Mouse (Mus musculus): ENCODE data around the gene Batf. TPM values are rescaled to one million over a fixed set of nuclear protein-coding genes. Genes with fewer than 3 reads are reported as not detected.

The Batf gene
- total RNA-seq, 2 experiments from 2014 or later: 0.93 to 1.1 TPM

DNA sequence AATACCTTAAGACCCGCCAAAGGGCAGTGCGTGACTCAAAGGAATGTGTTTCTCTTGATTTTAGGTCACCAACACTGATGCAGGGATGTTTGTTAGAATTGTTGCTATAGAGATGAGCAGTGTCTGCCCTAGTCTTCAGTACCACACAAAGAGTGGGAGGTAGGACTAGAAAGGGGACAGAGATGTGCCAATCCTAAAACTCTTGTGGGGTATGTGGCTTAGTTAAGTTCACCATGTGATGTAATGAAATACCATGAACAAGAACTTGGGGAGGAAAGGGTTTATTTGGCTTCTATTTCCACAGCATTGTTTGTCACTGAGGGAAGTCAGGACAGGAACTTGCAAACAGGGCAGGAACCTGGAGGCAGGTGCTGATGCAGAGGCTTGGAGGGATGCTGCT, 26.1 kb downstream of the Batf start:
- no peak for DNase-seq
- intact Hi-C loops (cut with DNase I): no loop called here

DNA sequence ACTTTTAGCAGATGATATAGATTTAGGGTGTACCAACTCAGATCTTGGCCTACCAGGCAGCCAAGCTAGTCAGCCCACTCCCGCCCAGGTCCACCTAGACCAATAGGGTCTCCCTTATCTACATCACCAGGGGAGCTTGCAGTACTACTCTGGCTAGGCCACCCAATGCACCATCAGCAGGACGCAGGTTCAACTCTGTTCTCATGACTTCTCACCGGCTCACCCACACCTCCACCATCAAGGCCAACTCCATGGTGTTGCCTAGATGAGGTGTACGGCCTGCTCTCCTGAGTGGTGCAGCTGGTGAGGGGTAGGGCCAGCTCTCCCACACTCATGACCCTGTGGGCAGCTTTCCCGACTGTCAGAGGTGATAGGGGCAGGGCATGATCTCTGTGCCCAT, 27.7 kb downstream of the Batf start:
- intact Hi-C loops (cut with DNase I): no loop called here

DNA sequence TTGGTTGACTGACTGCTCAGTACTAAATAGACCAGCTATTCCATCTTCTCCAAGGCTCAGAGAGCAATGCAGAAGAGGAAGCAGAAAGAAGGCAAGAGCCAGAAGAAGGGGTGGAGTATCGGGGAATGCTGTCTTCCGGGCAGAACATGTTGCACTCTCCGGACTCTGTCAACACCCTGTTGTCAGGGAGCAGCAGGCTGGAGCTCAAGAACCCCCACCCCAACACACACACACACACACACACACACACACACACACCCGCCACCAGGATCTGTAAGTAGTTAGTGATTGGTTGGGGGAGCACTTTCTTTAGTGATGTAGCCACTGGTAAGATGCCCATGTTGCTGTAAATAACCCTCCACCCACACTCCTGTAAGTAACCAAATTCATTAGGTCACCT, 38.8 kb downstream of the Batf start:
- intact Hi-C loops (cut with DNase I): loop anchor here (5.0 kb wide), 3 partner anchors 38 to 388 kb away; partner anchors contain the start of genes Batf and Nek9
- no peak for DNase-seq

More for the DNA sequence above, 27.7 kb downstream of the Batf start:
- DNase-seq: no peak

DNA sequence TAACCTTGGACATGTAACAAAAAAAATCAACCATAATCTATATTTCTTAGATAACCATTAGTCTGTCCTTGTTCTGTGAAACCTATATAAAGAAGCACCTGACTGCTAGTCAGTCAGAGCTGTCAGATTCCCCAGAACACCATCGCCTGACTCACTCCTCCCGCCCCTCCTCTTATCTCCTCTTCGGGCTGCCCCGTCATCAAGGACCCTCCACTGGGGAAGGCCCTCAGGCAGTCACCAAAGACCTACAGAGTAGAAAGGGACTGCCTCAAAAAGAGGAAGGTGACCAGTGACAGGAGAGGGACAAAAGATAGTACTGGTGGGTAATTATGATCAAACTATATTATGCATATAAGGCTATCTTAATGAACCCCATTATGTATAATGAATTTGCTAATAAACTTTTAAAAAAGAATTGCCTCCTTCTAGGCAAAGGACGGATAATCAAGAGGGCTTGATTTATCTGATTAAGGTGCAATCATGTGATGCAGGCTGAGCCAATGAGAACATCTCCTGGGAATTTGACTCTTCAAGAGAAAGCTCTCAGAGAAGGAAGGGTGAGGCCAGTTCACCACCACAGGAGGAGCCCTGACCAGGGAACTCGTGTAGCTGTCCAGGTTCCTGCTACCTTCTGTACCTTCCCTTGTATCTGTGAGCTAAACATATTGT, 40.4 kb downstream of the Batf start:
- no peak for DNase-seq
- intact Hi-C loops (cut with DNase I): loop anchor here (5.0 kb wide), 3 partner anchors 40 to 390 kb away; partner anchors contain the start of genes Batf and Nek9

DNA sequence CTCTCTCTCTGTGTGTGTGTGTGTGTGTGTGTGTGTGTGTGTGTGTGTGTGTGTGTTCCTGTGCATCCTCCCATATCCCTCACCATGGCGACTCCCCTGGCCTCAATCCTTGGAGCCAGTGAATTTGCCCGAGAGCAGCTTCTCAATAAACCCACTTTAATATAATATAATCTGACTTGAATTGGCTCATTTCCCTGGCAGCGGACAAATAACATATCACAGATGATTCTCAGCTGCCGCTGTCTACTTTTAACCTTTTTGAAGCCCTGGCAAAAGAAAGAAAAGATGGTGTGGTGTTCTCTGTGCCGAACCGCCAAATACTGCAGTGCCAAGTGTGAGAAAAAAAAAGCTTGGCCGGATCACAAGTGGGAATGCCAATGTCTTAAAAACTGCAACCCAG, 41.7 kb downstream of the Batf start:
- peak in 1 of 2 experiments; percentile 21 for DNase-seq
- intact Hi-C loops (cut with DNase I): loop anchor here (5.0 kb wide), 3 partner anchors 41 to 391 kb away; partner anchors contain the start of genes Batf and Nek9

DNA sequence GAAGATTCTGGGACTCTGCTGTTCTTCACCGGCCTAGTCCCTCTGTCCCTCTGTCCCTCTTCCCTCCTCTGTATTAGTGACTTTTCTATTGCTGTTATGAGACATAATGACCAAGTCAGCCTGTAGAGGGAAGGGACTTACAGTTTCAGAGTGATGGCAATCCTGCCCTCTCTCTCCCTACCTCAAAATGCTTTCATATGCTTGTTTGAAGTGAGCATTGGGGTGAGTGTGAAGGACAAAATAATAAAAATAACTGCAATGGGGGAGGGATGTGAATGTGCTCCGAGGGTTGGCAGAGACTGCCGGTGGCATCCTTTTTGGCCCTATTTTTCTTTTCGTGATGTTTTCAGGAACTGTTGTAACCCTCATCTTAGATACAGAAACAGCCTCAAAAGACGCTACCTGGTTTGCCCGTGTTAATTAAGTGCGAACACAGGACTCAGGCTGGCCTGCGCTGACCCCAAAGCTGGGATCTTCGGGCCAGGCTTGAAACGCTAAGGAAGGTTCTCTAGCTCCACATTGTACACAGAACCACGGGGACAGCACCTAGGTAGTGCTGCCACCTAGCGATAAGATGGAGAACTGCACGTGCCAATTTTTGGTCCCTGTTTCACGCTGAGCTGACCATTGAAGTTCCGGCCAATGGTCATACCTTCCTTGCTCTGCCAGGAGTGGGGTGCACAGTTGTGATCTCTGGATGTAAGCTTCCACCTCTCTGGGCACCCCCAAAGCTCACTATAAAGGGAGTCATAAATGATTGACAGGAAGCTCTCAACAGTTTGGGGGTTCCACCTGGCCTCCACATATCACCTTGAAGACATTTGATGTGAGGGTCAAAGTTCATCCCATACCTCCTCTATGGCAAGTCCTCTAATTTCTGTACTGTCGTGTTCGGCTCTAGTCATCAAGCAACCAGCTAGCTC, 42.8 kb downstream of the Batf start:
- intact Hi-C loops (cut with DNase I): loop anchor here (5.0 kb wide), 3 partner anchors 42 to 392 kb away; partner anchors contain the start of genes Batf and Nek9
- peak; percentile 70 to 78 for DNase-seq

DNA sequence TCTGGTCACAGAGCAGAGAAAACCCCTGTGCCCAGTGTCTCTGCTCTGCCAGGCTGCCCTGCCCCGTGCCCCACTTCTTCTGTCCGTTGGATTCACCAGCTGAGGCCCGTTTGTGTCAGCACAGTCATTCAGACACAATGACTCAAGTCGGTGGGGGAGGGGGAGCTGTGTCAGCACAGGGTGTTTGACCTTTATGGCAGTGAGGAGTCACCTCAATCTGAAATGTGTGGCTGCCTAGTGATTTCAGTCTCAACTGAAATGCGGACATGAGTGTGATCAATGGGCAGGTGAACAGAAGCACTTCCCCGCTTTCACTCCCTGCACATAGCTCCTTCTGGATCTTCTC, 43.4 kb downstream of the Batf start:
- intact Hi-C loops (cut with DNase I): loop anchor here (5.0 kb wide), 3 partner anchors 43 to 393 kb away; partner anchors contain the start of genes Batf and Nek9
- no peak for DNase-seq

DNA sequence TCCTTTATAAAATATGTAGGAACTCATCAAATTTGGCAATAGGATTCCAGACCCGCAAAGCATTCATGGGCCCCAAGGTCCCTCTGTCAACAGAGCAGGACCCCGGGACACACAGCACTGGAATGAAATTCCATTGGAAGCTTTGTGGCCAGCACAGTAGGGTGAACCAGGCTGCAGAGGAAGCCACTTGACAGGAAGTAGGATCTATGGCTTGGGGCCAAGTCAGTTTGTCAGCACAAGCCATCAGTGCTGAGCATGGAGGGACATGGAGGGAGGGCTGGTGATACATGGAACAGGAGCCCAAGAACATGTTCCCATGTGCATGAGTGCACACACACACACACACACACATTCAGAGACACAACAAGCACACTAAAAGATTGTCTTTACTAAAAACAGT, 49.7 kb downstream of the Batf start:
- intact Hi-C loops (cut with DNase I): no loop called here
- peak; percentile 35 to 45 for DNase-seq

DNA sequence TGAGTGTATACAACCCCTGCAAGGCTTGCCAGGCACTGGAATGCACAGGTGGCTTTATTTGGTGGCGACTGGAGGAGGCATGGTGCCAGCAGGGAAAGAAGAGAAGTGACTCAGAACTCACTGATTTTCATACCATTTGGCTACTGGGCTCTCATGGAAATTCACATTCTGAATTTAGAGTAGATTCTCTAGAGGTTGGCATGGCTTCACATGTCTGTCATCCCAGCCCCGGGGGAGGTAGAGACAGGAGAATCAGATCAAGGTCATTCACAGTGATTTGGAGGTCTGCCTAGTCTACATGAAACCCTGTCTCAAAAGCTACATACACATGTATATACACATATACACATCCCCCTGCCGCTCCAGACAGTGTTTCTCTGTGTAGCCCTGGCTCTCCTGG, 50.5 kb downstream of the Batf start:
- no peak for DNase-seq
- intact Hi-C loops (cut with DNase I): no loop called here

DNA sequence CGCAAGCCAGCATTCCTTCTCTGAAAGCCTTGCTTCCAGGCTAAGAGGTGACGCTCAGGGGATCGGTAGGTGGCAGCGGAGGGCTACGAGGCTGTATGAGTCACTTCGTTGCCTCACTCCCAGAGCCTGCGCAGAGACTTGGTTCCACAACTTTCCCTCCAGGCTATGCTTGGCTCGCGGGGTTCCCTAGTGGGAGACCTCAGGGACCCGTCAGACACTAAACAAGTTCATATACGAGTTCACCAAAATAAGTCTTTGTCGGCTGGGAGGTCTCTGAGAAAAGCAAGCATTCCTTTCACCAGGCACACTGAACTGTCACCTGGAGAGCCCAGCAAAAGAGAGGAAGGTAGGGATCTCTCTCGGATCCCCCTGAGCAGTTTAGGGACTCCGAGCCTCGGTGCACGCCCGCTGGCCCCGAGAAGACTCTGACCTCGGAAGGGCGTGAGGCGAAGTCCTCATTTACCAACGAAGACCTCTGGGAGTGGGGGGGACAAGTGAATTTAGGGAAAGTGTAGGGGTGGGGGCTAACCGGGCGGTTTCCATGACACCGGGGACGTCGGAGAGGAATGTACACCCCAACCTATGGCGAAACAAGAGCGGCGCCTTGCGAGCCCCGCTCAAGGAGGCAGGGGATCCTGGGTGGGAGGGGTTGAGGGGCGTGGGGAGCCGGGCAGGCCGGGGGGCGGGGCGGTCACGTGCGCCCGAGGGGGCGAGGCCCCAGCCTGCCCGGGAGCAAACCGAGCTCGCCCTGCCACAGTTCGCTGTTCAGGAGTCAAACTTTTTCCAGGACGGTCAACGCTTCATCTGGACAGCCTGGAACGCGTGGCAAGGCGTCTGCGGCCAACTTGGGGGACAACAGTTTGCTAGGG, 59.6 kb downstream of the Batf start, which contains the start of gene Flvcr2:
Gene Flvcr2, plus strand, starts transcription at position 713 of the 869 bp plus-strand sequence.
- peak; percentile 89 for DNase-seq
- intact Hi-C loops (cut with DNase I): loop anchor here (1.0 to 2.0 kb wide), 2 partner anchors 72 to 333 kb away; partner anchors contain the start of gene Tgfb3

DNA sequence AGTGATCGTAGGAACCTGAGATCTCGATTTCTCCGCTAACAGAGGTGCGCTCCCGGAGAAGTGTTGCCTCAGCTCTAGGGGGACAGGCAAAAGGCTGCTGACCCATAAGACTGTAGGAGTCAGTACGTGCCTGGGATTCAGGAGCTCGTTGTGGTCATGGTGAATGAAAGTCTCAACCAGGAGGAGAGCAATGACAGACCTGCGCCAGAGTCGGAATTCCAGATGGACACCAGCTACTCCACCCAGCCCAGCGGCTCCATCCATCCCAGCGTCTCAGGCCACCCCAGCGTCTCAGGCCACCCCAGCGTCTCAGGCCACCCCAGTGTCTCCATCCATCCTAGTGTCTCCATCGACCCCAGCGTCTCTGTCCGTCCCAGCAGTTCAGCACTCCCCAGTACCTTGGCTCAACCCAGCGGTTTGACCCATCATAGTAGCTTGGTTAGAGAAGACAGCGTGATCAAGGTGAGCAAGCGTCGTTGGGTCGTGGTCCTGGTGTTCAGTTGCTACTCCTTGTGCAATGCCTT, 60.3 kb downstream of the Batf start:
- intact Hi-C loops (cut with DNase I): loop anchor here (2.0 kb wide), 1 partner anchor 332 kb away; the partner anchor contains the start of gene Tgfb3
- DNase-seq: no peak

DNA sequence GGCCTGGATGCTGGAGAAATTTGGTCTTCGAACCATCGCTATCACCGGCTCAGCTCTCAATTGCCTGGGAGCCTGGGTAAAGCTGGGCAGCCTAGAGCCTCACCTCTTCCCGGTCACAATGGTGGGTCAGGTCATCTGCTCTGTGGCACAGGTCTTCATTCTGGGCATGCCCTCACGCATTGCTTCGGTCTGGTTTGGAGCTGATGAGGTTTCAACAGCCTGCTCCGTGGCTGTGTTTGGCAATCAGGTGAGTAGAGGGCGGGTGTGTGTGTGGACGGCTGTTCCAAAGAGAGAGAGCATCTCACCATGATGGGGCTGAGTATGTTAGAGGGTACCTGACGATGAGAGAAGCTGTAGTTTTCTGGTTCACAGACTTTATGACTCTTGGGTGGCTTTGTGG, 60.9 kb downstream of the Batf start:
- DNase-seq: no peak
- intact Hi-C loops (cut with DNase I): loop anchor here (2.0 kb wide), 1 partner anchor 331 kb away; the partner anchor contains the start of gene Tgfb3

DNA sequence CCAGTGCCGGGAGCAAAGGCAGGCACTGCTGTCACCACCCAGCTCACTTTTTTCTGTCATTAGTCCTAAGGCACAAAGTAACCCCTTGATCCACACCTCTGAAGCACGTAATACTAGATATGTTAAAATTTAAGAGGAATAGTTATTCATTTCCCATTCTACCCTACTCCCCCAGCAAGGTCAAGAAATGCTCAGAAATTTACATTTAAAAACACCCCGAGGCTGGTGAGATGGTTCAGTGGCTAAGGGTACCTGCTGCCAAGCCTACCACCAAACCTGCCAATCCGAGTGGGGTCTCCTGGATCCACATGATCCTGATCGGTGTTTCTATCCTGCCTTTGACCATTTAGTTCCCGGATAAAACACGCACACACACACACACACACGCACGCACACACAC, 63.4 kb downstream of the Batf start:
- intact Hi-C loops (cut with DNase I): no loop called here
- no peak for DNase-seq

DNA sequence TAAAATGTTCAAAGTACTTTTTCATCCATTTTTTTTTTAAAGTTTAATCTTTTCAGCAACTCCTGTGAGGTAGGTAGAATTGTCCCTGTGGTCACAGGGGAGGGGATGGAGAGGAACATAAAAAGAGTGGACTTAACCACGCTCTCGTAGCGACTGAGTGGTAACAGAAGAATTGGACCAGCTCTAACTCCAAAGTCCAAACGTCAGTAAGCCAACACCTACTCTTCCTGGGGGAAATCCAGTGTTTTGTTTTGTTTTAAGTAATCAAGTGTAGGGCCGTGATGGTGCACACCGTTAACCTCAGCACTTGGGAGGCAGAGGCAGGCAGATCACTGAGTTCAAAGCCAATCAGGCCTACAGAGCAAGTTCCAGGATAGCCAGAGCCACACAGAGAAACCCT, 65.6 kb downstream of the Batf start:
- intact Hi-C loops (cut with DNase I): no loop called here

DNA sequence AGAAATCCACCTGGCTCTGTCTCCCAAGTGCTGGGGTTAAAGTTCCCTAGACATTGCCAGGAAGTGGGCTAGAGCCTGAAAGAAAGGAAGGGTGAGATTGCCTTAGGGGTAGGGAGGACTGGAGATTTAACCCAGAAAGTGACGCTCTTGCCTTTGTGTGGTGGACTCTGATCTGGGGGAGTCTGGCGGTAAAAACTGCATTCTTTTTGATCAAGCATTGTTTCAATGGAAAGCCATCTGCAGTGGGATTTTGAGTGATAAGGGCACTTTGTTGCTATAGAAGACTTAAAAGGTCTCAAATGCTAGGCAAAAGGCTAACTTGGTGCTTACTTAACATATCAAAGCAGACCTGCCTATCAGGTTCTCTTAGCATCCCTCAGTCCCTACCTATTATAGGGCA, 66.8 kb downstream of the Batf start:
- intact Hi-C loops (cut with DNase I): no loop called here
- no peak for DNase-seq

More for the DNA sequence above, 65.6 kb downstream of the Batf start:
- DNase-seq: no peak

DNA sequence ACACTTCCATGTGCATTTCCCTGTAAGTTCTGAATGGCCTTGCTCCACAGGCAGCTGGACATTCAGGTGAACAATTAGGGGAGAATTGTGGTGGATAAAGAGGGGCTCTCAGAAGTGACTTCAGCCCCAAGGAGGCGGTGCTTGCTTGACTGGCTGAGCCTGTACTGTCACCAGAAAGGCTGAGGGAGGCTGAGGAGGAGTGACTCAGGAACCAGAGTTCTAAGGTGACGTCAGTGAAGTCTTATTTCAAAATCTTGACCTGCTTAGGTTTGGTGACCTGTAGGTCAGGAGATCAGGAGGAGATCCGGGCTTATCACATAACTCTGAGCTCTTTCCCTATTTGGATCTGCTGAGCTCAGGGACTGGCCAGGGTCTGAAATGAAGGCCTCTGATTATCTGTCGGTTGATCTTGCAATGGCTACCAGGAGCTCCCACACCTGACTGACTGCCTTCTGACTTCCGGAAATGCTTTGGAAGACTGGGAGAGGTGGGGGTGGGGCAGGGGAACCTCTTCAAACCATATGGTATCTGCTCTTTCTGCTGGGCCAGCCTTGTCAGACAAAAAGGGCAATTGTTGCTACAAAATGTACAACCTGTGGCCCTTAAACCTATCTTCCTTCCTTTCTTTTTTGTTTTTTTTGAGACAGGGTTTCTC, 68.3 kb downstream of the Batf start:
- intact Hi-C loops (cut with DNase I): no loop called here
- no peak for DNase-seq

DNA sequence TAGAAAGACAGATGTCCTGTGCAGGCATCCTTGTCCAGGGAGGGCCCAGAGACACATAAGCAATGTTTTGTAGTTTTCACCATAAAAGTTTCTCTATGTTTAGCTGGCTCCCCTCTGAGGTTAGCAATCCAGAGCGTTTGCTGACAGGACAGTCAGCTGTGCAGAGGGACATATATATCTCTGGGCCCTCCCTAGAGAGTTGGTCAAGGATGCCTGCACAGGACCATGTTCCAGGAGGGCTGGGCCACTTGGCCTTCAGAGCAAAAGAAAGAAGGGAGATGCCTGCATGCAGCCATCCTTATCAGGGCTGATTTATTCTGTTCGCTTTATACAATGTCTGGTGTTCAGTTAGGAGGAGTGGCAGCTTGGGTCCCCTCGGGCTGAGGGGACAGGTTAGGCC, 70.0 kb downstream of the Batf start:
- intact Hi-C loops (cut with DNase I): no loop called here
- DNase-seq: no peak

DNA sequence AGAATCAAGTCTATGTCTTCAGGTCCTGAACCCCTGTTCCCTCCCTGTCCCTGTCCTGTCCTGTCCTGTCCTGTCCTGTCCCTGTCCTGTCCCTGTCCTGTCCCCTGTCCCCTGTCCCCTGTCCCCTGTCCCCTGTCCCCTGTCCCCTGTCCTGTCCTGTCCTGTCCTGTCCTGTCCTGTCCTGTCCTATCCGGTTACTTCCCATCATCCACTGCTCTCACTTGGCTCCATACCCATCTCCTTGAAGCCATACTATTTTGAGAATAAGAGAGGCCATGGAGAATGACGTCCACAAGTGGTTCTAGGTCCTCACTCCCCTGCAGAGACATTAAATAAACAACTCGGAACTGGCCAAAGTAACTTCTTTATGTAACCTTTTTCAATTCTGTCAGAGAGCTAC, 70.6 kb downstream of the Batf start:
- intact Hi-C loops (cut with DNase I): no loop called here
- DNase-seq: peak in 1 of 2 experiments; percentile 26

Measured in heart, postnatal 10 days (tissue).